Mouse (Mus musculus) leukemia stem cell, adult 10-12 weeks (primary cell): Measurements from ENCODE around the gene Nme6. TPM values are rescaled to one million over a fixed set of nuclear protein-coding genes. Genes with fewer than 3 reads are reported as not detected.

Experiments used
- polyA plus RNA-seq: library from polyadenylated mRNA; stranded (reverse); fragments of >175 nt; gene quantifications from 2 replicates; pipeline ENCODE4 v1.2.3, GENCODE M21; 2012; ENCODE audit warnings: low replicate concordance

Gene Nme6
- polyA plus RNA-seq: 2.6 and 14.6 TPM in 2 replicates

DNA sequence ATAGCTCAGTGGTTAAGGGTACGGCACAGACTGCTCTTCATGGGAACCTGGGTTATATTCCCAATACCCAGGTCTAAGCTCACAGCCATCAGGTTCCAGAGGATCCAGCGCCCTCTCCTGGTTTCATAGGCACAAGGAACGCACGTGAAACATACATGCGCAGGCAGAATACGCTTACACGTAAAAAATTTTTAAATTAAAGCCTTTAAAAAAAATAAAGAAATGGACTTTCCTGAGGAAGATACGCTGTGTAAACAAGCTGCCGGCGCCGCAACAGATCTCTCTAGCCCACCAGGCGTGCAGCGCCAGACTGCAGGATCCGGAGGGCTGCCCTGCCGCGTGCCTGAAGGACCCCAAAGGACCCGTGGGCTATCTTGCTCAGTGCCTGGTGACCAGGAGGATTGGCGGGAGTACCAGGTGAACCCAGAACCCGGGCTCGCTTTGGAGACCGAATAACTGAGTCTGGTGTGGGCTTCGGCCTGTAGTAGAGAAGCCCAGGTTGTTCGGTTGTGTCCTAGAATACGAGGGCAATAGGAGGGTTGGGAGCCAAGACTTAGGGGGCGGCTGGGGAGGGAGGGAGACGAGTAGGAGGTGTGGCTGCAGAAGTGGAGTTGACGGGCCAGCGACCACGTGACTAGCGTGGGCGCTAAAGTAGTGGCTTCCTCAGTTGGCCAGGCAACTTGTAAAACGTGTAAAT, at the start of gene Nme6:
Gene Nme6 (plus strand): TSS at position 359 of the 697 bp plus-strand sequence.

GRCm38 (mm10) chr9:109790570-109790969, 42.0 kb upstream of the Nme6 start, which contains the start of gene Fbxw27:
Fbxw27 (minus strand) TSS chr9:109790670.

GRCm38 (mm10) chr9:109811980-109812379, 20.6 kb upstream of the Nme6 start, which contains the start of gene Spink8:
Spink8 (plus strand) TSS chr9:109812280.

GRCm38 (mm10) chr9:109849312-109849758, 16.8 kb downstream of the Nme6 start, which contains the start of gene Camp:
Camp (minus strand) TSS chr9:109849617.

GRCm38 (mm10) chr9:109874797-109875691, 42.5 kb downstream of the Nme6 start, which contains the start of gene Cdc25a:
Cdc25a (plus strand) TSS chr9:109875579.

Other genes starting within 250 kb of the Nme6 start
- not detected in 2 replicates for gene Fbxw24, start 206.7 kb upstream of the Nme6 start, polyA plus RNA-seq
- gene Fbxw25, start 168.1 kb upstream of the Nme6 start, polyA plus RNA-seq: not detected in 2 replicates
- gene Fbxw18, start 130.0 kb upstream of the Nme6 start, polyA plus RNA-seq: not detected in 2 replicates
- gene Fbxw26, start 86.7 kb upstream of the Nme6 start, polyA plus RNA-seq: not detected in 2 replicates
- not detected in 2 replicates for gene Fbxw27, start 42.1 kb upstream of the Nme6 start, polyA plus RNA-seq
- gene Spink8, start 20.5 kb upstream of the Nme6 start, polyA plus RNA-seq: not detected in 2 replicates
- 3.5 and 19.0 TPM in 2 replicates for gene Camp, start 16.9 kb downstream of the Nme6 start, polyA plus RNA-seq
- 81.5 and 90.3 TPM in 2 replicates for gene Cdc25a, start 42.8 kb downstream of the Nme6 start, polyA plus RNA-seq
- gene Map4, start 98.7 kb downstream of the Nme6 start, polyA plus RNA-seq: 68.0 and 96.9 TPM in 2 replicates